Mouse (Mus musculus) embryonic facial prominence, embryonic 13.5 days (tissue): ENCODE results near the gene Foxo3. TPM values are rescaled to one million over a fixed set of nuclear protein-coding genes. Genes with fewer than 3 reads are reported as not detected.

Source experiments
- ATAC-seq: fragments of 200-750 bp; cut with Nextera tagmentation; 2 replicates; pipeline ENCODE4 v1.8.0; 2017; ENCODE audit warnings: low read depth; ENCODE audit not compliant: insufficient number of reproducible peaks, insufficient read depth, low FRiP score, low TSS enrichment
- H3K27ac ChIP-seq: fragments of 300-500 bp; sonication (generic); 2 replicates; pipeline ENCODE4 v1.5.1; 2015; ENCODE audit warnings: moderate library complexity, mild to moderate bottlenecking, inconsistent platforms
- H3K27me3 ChIP-seq: fragments of 300-500 bp; sonication (generic); 2 replicates; pipeline ENCODE4 v1.6.1; 2015; ENCODE audit warnings: mild to moderate bottlenecking, inconsistent platforms
- H3K36me3 ChIP-seq: fragments of 300-500 bp; sonication (generic); 2 replicates; pipeline ENCODE4 v1.6.1; 2015; ENCODE audit warnings: mild to moderate bottlenecking, inconsistent platforms
- H3K4me1 ChIP-seq: fragments of 300-500 bp; sonication (generic); 2 replicates; pipeline ENCODE4 v1.6.1; 2015; ENCODE audit warnings: inconsistent platforms
- H3K4me2 ChIP-seq: fragments of 300-500 bp; sonication (generic); 2 replicates; pipeline ENCODE4 v1.6.1; 2015; ENCODE audit warnings: moderate library complexity, mild to moderate bottlenecking, inconsistent platforms
- H3K4me3 ChIP-seq: fragments of 300-500 bp; sonication (generic); 2 replicates; pipeline ENCODE4 v1.5.1; 2015; ENCODE audit warnings: mild to moderate bottlenecking, inconsistent platforms
- H3K9ac ChIP-seq: fragments of 300-500 bp; sonication (generic); 2 replicates; pipeline ENCODE4 v1.6.1; 2015; ENCODE audit warnings: mild to moderate bottlenecking, inconsistent platforms
- H3K9me3 ChIP-seq: fragments of 300-500 bp; sonication (generic); 2 replicates; pipeline ENCODE4 v1.6.1; 2016; ENCODE audit warnings: inconsistent platforms
- WGBS: fragments of 180-500 bp; shearing (Covaris S2); methylation state at CpG from one replicate; pipeline ENCODE4 v1.1.7; 2015; ENCODE audit warnings: mixed read lengths; 5-methylcytosine and 5-hydroxymethylcytosine counted together
- polyA plus RNA-seq: library from polyadenylated mRNA; unstranded; fragments of >200 nt; fragmentation: Nextera tagmentation; extraction: Ambion mirVana; gene quantifications from 2 replicates; pipeline ENCODE4 v1.2.1, GENCODE M21; 2015

Gene Foxo3
- polyA plus RNA-seq, 1 experiment from 2014 or later = 8.0 TPM

GRCm38 (mm10) chr10:42221136-42221891, 55.2 kb downstream of the Foxo3 start:
- Histone ChIP-seq H3K4me3 (no peak overlapping the region), H3K27me3 (no peaks in the 10 kb centered on the region), H3K9ac (no peak overlapping the region), H3K9me3 (no peaks in the 10 kb centered on the region), H3K4me2 (0 out of 2 replicates have a peak overlapping the region, but pooled peaks have one; percentile 7), H3K36me3 (peaks cover 5% of the 10 kb centered on the region), H3K4me1 (peaks cover 59% of the 10 kb centered on the region), H3K27ac (no peak overlapping the region)
- no peak for ATAC-seq
- 50% methylated on average over 19 of the region's 19 CpGs for WGBS

- no peaks in the 10 kb centered on the region for H3K36me3 ChIP-seq
- H3K4me1 ChIP-seq = peaks cover 54% of the 10 kb centered on the region
- WGBS = 35% methylated on average over 5 of the region's 5 CpGs
- no peak overlapping the region for H3K4me2 ChIP-seq
- H3K27ac ChIP-seq = no peak overlapping the region
- no peaks in the 10 kb centered on the region for H3K27me3 ChIP-seq
- no peak for ATAC-seq
- H3K9ac ChIP-seq = no peak overlapping the region
- H3K4me3 ChIP-seq = no peak overlapping the region
- H3K9me3 ChIP-seq = no peaks in the 10 kb centered on the region
Observed at GRCm38 (mm10) chr10:42220418-42220952, 56.1 kb downstream of the Foxo3 start.

- ATAC-seq = no peak
- H3K27me3 ChIP-seq = no peaks in the 10 kb centered on the region
- peaks cover 57% of the 10 kb centered on the region for H3K4me1 ChIP-seq
- H3K4me2 ChIP-seq = no peak overlapping the region
- H3K9ac ChIP-seq = no peak overlapping the region
- 65% methylated on average over 7 of the region's 7 CpGs for WGBS
- H3K36me3 ChIP-seq = no peaks in the 10 kb centered on the region
- H3K9me3 ChIP-seq = 0 out of 2 replicates have a peak, but pooled peaks cover 6% of the 10 kb centered on the region
- H3K27ac ChIP-seq = peak overlapping the region; percentile 73
- H3K4me3 ChIP-seq = no peak overlapping the region
Observed at GRCm38 (mm10) chr10:42211407-42211806, 65.1 kb downstream of the Foxo3 start.

GRCm38 (mm10) chr10:42210641-42211040, 65.9 kb downstream of the Foxo3 start:
- Histone ChIP-seq H3K4me1 (peaks cover 55% of the 10 kb centered on the region), H3K4me3 (no peak overlapping the region), H3K4me2 (no peak overlapping the region), H3K27ac (no peak overlapping the region), H3K27me3 (no peaks in the 10 kb centered on the region), H3K9ac (no peak overlapping the region), H3K36me3 (no peaks in the 10 kb centered on the region), H3K9me3 (0 out of 2 replicates have a peak, but pooled peaks cover 6% of the 10 kb centered on the region)
- no peak for ATAC-seq
- 65% methylated on average over 2 of the region's 2 CpGs for WGBS

- Histone ChIP-seq H3K9ac (no peak overlapping the region), H3K27me3 (no peaks in the 10 kb centered on the region), H3K27ac (peak overlapping the region; percentile 16; the same call in 1 of the 2 replicates), H3K4me2 (no peak overlapping the region), H3K9me3 (0 out of 2 replicates have a peak, but pooled peaks cover 6% of the 10 kb centered on the region), H3K36me3 (no peaks in the 10 kb centered on the region), H3K4me3 (no peak overlapping the region), H3K4me1 (peaks cover 53% of the 10 kb centered on the region)
- no peak for ATAC-seq
- WGBS = 70% methylated on average over 6 of the region's 6 CpGs
Observed at GRCm38 (mm10) chr10:42209809-42210208, 66.7 kb downstream of the Foxo3 start.

- H3K4me1 ChIP-seq = peaks cover 64% of the 10 kb centered on the region
- no peak overlapping the region for H3K4me2 ChIP-seq
- ATAC-seq = no peak
- H3K4me3 ChIP-seq = no peak overlapping the region
- H3K9ac ChIP-seq = no peak overlapping the region
- H3K9me3 ChIP-seq = 0 out of 2 replicates have a peak, but pooled peaks cover 6% of the 10 kb centered on the region
- no peak overlapping the region for H3K27ac ChIP-seq
- H3K27me3 ChIP-seq = no peaks in the 10 kb centered on the region
- 89% methylated on average over 12 of the region's 12 CpGs for WGBS
- no peaks in the 10 kb centered on the region for H3K36me3 ChIP-seq
Observed at GRCm38 (mm10) chr10:42207612-42208011, 68.9 kb downstream of the Foxo3 start.

- H3K4me2 ChIP-seq = peak overlapping the region; percentile 7; the same call in 1 of the 2 replicates
- no peaks in the 10 kb centered on the region for H3K36me3 ChIP-seq
- no peaks in the 10 kb centered on the region for H3K27me3 ChIP-seq
- peak overlapping the region; percentile 96 for H3K27ac ChIP-seq
- 54% methylated on average over 20 of the region's 20 CpGs for WGBS
- H3K9ac ChIP-seq = no peak overlapping the region
- peaks cover 49% of the 10 kb centered on the region for H3K4me1 ChIP-seq
- no peak for ATAC-seq
- 0 out of 2 replicates have a peak, but pooled peaks cover 6% of the 10 kb centered on the region for H3K9me3 ChIP-seq
- H3K4me3 ChIP-seq = no peak overlapping the region
Observed at GRCm38 (mm10) chr10:42204768-42205412, 71.7 kb downstream of the Foxo3 start.

- WGBS = 21% methylated on average over 18 of the region's 18 CpGs
- 0 out of 2 replicates have a peak overlapping the region, but pooled peaks have one; percentile 36 for H3K9ac ChIP-seq
- ATAC-seq = no peak; the same call in 1 of the 2 replicates
- H3K4me2 ChIP-seq = peak overlapping the region; percentile 50
- 0 out of 2 replicates have a peak, but pooled peaks cover 4% of the 10 kb centered on the region for H3K9me3 ChIP-seq
- H3K36me3 ChIP-seq = no peaks in the 10 kb centered on the region
- peak overlapping the region; percentile 21; the same call in 1 of the 2 replicates for H3K4me3 ChIP-seq
- peaks cover 51% of the 10 kb centered on the region for H3K4me1 ChIP-seq
- peak overlapping the region; percentile 96 for H3K27ac ChIP-seq
- H3K27me3 ChIP-seq = no peaks in the 10 kb centered on the region
Observed at GRCm38 (mm10) chr10:42203321-42204155, 73.0 kb downstream of the Foxo3 start.

- Histone ChIP-seq H3K4me1 (peaks cover 47% of the 10 kb centered on the region), H3K27ac (peak overlapping the region; percentile 96; the same call in 1 of the 2 replicates), H3K9ac (no peak overlapping the region), H3K4me2 (no peak overlapping the region), H3K27me3 (no peaks in the 10 kb centered on the region), H3K36me3 (peaks cover 2% of the 10 kb centered on the region), H3K4me3 (no peak overlapping the region), H3K9me3 (peaks cover 1% of the 10 kb centered on the region; the same call in 1 of the 2 replicates)
- 78% methylated on average over 8 of the region's 8 CpGs for WGBS
- ATAC-seq = no peak
Observed at GRCm38 (mm10) chr10:42202561-42202960, 74.0 kb downstream of the Foxo3 start.

- no peaks in the 10 kb centered on the region for H3K27me3 ChIP-seq
- 59% methylated on average over 3 of the region's 3 CpGs for WGBS
- no peak overlapping the region for H3K4me3 ChIP-seq
- ATAC-seq = no peak
- no peak overlapping the region for H3K4me2 ChIP-seq
- H3K27ac ChIP-seq = no peak overlapping the region
- peaks cover 45% of the 10 kb centered on the region for H3K4me1 ChIP-seq
- H3K36me3 ChIP-seq = peaks cover 20% of the 10 kb centered on the region
- H3K9me3 ChIP-seq = peaks cover 8% of the 10 kb centered on the region; the same call in 1 of the 2 replicates
- H3K9ac ChIP-seq = no peak overlapping the region
Observed at GRCm38 (mm10) chr10:42199472-42199871, 77.1 kb downstream of the Foxo3 start.

- H3K27ac ChIP-seq = no peak overlapping the region
- peaks cover 8% of the 10 kb centered on the region; the same call in 1 of the 2 replicates for H3K9me3 ChIP-seq
- no peak overlapping the region for H3K4me2 ChIP-seq
- WGBS = 65% methylated on average over 3 of the region's 3 CpGs
- H3K36me3 ChIP-seq = peaks cover 27% of the 10 kb centered on the region
- no peaks in the 10 kb centered on the region for H3K27me3 ChIP-seq
- H3K4me1 ChIP-seq = peaks cover 45% of the 10 kb centered on the region
- no peak for ATAC-seq
- H3K9ac ChIP-seq = no peak overlapping the region
- H3K4me3 ChIP-seq = no peak overlapping the region
Observed at GRCm38 (mm10) chr10:42198682-42199081, 77.9 kb downstream of the Foxo3 start.
